Mouse (Mus musculus): ENCODE data around the gene Ipo11. TPM values are rescaled to one million over a fixed set of nuclear protein-coding genes. Genes with fewer than 3 reads are reported as not detected.

Ipo11 gene
- 50.7 and 55.2 TPM in 2 replicates for polyA plus RNA-seq (2015; fragmentation: Nextera tagmentation; extraction: Ambion mirVana)

DNA sequence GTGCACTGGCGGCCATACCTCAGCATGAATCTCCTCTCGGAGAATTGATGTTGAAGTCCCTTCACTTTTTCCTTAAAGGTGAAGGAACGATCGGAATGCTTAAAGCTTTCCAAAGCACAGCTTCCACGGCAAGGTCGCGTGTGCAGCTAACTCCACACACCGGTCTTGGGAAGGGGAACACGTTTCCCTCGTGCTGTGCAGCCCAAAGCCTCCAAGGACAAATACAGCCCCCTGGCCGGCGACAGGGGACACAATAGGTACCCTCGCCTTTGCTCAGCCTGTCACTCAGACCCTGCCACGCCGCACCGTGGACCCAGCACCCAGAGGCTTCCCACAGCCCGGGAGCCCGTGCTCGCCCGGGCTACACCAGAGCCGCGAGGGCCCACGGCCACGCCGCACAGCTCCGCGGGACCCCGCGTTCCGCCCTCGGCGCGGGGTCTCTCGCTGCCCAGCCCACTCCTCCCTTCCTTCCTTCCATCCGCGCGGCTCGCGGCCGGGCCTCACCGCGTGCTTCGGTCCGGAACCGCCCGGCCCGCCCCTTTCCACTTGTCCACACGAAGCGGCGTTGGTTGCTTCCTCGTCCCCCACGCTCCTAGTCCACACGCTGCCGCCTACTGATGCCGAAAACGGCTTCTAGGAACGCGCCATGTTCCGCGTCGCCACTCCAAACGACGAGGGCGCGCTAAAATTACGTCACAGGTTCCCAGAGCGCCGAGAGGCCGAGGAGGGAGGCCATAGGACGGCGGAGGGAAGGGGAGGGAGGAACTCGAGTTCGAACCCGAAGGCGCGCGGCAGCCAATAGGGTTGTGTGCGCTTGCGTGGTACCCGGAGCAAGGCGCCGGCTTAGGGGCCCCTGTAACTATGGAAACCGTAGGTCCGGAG lies at the start of gene Ipo11:
Gene Ipo11 (minus strand): TSS at position 703 of the 882 bp plus-strand sequence.
- Histone ChIP-seq H3K27ac (ENCODE audit: low read length) (peak within 1 kb of the TSS; percentile 84), H3K9me3 (ENCODE audit: control insufficient read depth, low read length) (no peaks in the 10 kb centered on the region), H3K4me3 (ENCODE audit: low read length) (peak within 1 kb of the TSS; percentile 98), H3K9ac (ENCODE audit: low read length) (peak within 1 kb of the TSS; percentile 91), H3K4me1 (replicated peaks; ENCODE audit: control insufficient read depth, insufficient read depth, low read length) (peaks cover 6% of the 10 kb centered on the region), H3K27me3 (ENCODE audit: control insufficient read depth, insufficient read depth, low read depth, low read length) (no peaks in the 10 kb centered on the region), H3K4me2 (ENCODE audit: low read depth, low read length) (peak within 1 kb of the TSS; percentile 51), H3K36me3 (ENCODE audit: control insufficient read depth, insufficient read depth, low read length) (no peaks in the 10 kb centered on the region)
- ATAC-seq (ENCODE audit: low read depth), result peak; percentile 98
- WGBS, result under 1% methylated on average over 84 of the region's 84 CpGs

DNA sequence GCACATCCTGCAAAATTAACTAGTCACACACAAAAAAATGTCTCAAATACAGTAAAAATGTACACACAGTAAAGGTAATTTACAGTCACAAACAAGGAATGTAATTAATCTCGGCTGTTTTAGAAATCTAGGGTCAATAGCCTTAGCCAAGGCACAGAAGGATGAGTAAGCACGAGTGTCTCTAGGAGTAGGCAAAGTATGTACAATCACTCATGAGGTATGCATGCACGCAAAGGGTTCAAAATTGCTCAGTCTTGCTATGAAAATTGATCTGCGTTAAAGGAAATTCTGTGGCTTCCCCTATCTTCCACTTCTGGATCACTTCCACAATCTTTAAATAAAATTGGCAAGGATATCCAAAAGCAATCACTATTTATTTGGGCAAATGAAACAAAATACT lies 24.7 kb upstream of the Ipo11 start:
- no peak for ATAC-seq (ENCODE audit: low read depth)
- Histone ChIP-seq H3K27ac (ENCODE audit: low read length) (no peak overlapping the region), H3K27me3 (ENCODE audit: control insufficient read depth, insufficient read depth, low read depth, low read length) (no peaks in the 10 kb centered on the region), H3K4me3 (ENCODE audit: low read length) (no peak overlapping the region), H3K4me1 (replicated peaks; ENCODE audit: control insufficient read depth, insufficient read depth, low read length) (no peaks in the 10 kb centered on the region), H3K36me3 (ENCODE audit: control insufficient read depth, insufficient read depth, low read length) (peaks cover 15% of the 10 kb centered on the region), H3K9me3 (ENCODE audit: control insufficient read depth, low read length) (no peaks in the 10 kb centered on the region), H3K4me2 (ENCODE audit: low read depth, low read length) (no peak overlapping the region), H3K9ac (ENCODE audit: low read length) (no peak overlapping the region)
- 92% methylated on average over 4 of the region's 4 CpGs for WGBS

DNA sequence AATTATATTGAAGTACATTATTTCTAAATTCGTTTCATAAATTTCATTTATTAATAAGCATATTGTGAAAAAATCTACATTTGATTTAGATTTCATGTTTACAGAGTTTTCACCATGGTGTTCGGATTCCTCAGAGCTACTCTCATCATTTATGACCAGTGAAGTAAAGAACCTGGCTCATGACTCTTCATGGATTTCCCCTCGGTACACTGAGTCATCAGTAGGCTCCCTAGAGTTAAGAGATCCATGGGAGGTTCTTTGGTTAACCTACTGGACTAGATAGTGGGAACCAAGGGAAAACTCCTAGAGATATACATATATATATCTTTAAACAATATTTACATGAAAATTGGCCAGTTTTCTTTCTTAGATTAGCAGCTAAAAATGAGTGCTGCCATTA lies 23.8 kb upstream of the Ipo11 start:
- ATAC-seq (ENCODE audit: low read depth), result no peak
- Histone ChIP-seq H3K9me3 (ENCODE audit: control insufficient read depth, low read length) (no peaks in the 10 kb centered on the region), H3K9ac (ENCODE audit: low read length) (no peak overlapping the region), H3K4me1 (replicated peaks; ENCODE audit: control insufficient read depth, insufficient read depth, low read length) (no peaks in the 10 kb centered on the region), H3K4me2 (ENCODE audit: low read depth, low read length) (no peak overlapping the region), H3K27ac (ENCODE audit: low read length) (no peak overlapping the region), H3K36me3 (ENCODE audit: control insufficient read depth, insufficient read depth, low read length) (peaks cover 21% of the 10 kb centered on the region), H3K27me3 (ENCODE audit: control insufficient read depth, insufficient read depth, low read depth, low read length) (no peaks in the 10 kb centered on the region), H3K4me3 (ENCODE audit: low read length) (no peak overlapping the region)
- 83% methylated on average over 3 of the region's 3 CpGs for WGBS

DNA sequence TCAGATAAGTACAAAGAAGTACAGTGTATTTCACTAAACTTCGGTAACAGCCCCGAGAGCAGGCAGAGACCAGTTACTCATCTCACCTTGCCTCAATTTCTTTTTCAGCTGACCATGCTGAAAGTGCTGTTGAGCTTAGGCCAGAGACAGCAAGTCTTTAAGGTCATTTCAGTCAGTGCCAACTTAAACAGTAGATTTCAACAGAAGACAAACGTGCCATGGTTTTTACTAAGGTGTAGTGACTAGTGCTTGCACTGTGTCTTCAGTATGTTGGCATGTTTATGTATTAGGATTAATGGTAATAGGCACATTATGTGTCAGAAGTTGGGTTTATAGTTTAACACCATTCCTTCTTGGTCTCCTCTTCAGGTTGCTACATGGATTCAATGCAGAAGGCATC lies 21.5 kb upstream of the Ipo11 start:
- ATAC-seq (ENCODE audit: low read depth), result no peak
- Histone ChIP-seq H3K4me2 (ENCODE audit: low read depth, low read length) (no peak overlapping the region), H3K4me1 (replicated peaks; ENCODE audit: control insufficient read depth, insufficient read depth, low read length) (no peaks in the 10 kb centered on the region), H3K27me3 (ENCODE audit: control insufficient read depth, insufficient read depth, low read depth, low read length) (no peaks in the 10 kb centered on the region), H3K4me3 (ENCODE audit: low read length) (no peak overlapping the region), H3K27ac (ENCODE audit: low read length) (no peak overlapping the region), H3K36me3 (ENCODE audit: control insufficient read depth, insufficient read depth, low read length) (peaks cover 25% of the 10 kb centered on the region), H3K9ac (ENCODE audit: low read length) (no peak overlapping the region), H3K9me3 (ENCODE audit: control insufficient read depth, low read length) (no peaks in the 10 kb centered on the region)
- WGBS, result 87% methylated on average over 3 of the region's 3 CpGs

DNA sequence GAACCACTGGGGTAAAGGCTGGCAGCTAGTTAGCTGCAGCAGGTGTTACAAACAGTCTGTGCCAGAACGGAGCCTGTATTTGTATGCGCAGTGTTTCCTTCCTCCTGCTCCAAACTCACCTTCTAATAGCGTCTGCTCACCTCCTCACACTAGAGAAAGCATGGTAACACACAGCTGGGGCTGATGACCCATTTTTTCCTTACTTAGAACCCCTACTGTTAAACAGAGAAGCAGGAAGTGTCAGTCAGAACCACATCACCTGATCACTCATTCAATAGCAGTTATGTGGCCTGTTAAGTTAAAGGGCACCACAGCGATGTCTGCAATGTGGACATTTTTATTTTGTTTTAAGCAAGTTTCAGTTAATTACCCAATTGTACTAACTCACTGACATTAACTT lies 20.8 kb upstream of the Ipo11 start:
- no peak for ATAC-seq (ENCODE audit: low read depth)
- Histone ChIP-seq H3K4me2 (ENCODE audit: low read depth, low read length) (no peak overlapping the region), H3K36me3 (ENCODE audit: control insufficient read depth, insufficient read depth, low read length) (peaks cover 25% of the 10 kb centered on the region), H3K9me3 (ENCODE audit: control insufficient read depth, low read length) (no peaks in the 10 kb centered on the region), H3K9ac (ENCODE audit: low read length) (no peak overlapping the region), H3K27ac (ENCODE audit: low read length) (no peak overlapping the region), H3K4me1 (replicated peaks; ENCODE audit: control insufficient read depth, insufficient read depth, low read length) (no peaks in the 10 kb centered on the region), H3K4me3 (ENCODE audit: low read length) (no peak overlapping the region), H3K27me3 (ENCODE audit: control insufficient read depth, insufficient read depth, low read depth, low read length) (no peaks in the 10 kb centered on the region)
- WGBS, result 73% methylated on average over 4 of the region's 4 CpGs

DNA sequence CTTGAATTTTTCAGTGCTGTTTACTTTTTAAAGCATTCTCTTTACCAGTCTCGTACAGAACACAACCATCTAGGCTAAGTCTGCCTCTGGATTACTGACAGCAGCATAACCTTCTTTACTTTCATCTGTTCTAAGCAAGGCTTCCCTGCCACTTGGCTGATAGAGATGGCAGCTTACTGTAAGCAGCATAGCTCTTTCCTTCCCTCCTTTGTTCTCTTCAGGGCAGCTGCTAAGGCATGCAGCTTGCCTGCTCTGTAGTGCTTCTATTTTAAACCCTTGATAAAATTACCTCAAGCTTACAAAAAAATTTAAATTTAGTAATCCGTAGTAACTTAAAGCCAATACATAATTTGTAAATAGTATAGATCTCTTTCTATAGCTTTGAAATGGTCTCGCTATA lies 18.1 kb upstream of the Ipo11 start:
- Histone ChIP-seq H3K36me3 (ENCODE audit: control insufficient read depth, insufficient read depth, low read length) (peaks cover 34% of the 10 kb centered on the region), H3K9ac (ENCODE audit: low read length) (no peak overlapping the region)

DNA sequence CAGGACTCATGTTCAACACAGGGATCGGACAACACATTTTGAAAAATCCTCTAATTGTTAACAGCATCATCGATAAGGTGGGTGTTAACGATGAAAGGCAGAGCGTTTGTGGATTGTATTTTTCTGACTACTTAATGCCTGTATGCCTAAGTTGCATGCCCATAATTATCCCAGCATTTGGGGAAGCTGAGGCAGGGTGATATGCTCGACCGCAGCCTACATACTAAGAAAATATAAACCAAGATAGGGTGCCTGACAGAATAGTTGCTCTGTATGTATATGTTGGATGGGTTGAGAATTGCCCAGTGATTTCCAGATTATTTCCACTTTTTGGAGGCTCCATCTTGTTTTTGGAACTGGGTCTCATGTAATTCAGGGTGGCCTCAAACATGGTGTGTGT lies 10.8 kb upstream of the Ipo11 start:
- Histone ChIP-seq H3K27ac (ENCODE audit: low read length) (no peak overlapping the region), H3K27me3 (ENCODE audit: control insufficient read depth, insufficient read depth, low read depth, low read length) (no peaks in the 10 kb centered on the region), H3K4me3 (ENCODE audit: low read length) (peak overlapping the region; percentile 98), H3K9me3 (ENCODE audit: control insufficient read depth, low read length) (no peaks in the 10 kb centered on the region), H3K4me2 (ENCODE audit: low read depth, low read length) (peak overlapping the region; percentile 81), H3K36me3 (ENCODE audit: control insufficient read depth, insufficient read depth, low read length) (peaks cover 18% of the 10 kb centered on the region), H3K9ac (ENCODE audit: low read length) (peak overlapping the region; percentile 91), H3K4me1 (replicated peaks; ENCODE audit: control insufficient read depth, insufficient read depth, low read length) (peaks cover 10% of the 10 kb centered on the region)
- WGBS, result 5% methylated on average over 6 of the region's 6 CpGs
- no peak for ATAC-seq (ENCODE audit: low read depth)

More for the DNA sequence above, 18.1 kb upstream of the Ipo11 start:
- Histone ChIP-seq H3K4me3 (ENCODE audit: low read length) (no peak overlapping the region), H3K27me3 (ENCODE audit: control insufficient read depth, insufficient read depth, low read depth, low read length) (no peaks in the 10 kb centered on the region), H3K27ac (ENCODE audit: low read length) (no peak overlapping the region), H3K9me3 (ENCODE audit: control insufficient read depth, low read length) (no peaks in the 10 kb centered on the region), H3K4me2 (ENCODE audit: low read depth, low read length) (no peak overlapping the region), H3K4me1 (replicated peaks; ENCODE audit: control insufficient read depth, insufficient read depth, low read length) (no peaks in the 10 kb centered on the region)
- no peak for ATAC-seq (ENCODE audit: low read depth)
- 83% methylated on average over 3 of the region's 3 CpGs for WGBS

DNA sequence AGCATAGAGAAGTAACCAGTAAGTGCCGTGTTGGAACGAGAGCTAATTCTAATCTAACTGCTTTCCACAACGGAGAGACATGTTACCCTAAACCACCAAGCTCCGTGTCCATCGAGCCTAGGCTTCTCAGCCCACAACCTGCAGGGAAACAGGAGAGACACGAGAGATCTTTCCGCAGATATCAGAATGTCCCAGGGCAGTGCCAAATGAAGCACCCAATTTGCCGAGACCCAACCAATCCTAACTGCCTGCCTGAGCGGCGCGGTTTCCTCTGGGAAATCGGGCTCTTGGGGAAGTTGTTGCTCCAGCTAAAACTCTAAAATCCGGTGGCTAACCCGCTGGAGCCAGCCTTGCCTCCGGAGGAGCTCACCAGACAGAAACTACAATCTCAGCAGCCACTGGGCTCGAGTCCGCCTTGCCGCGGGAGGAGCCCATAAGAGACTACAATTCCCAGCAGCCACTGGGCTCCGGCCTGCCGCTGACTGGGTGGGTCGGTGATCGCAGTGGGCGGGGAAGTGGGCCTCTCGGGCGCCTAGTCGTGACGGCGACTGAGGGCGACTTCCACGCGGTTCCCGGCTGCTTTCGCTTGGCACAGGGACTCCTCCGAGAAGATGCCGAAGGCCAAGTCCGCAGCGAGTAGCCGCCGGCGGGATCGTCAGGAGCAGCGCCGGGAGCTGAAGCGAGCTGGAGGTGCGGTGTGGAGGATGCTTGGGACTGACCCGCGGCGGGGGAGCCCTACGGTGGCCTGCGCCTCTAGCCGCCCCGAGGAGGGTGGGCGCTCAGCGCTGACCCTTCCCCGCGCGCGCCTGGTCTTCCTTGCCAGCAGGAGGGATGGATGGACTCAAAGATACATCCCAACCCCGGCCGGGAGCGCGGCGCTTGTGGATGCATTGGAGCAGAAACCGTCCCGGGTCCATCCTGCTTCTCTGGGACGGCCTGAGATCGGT lies 10.1 kb upstream of the Ipo11 start, which contains the start of gene Dimt1:
Gene Dimt1 (plus strand): TSS at position 534 of the 947 bp plus-strand sequence.
- H3K9me3 ChIP-seq (ENCODE audit: control insufficient read depth, low read length), result no peaks in the 10 kb centered on the region
- peak within 1 kb of the TSS; percentile 98 for H3K4me3 ChIP-seq (ENCODE audit: low read length)
- H3K36me3 ChIP-seq (ENCODE audit: control insufficient read depth, insufficient read depth, low read length), result peaks cover 14% of the 10 kb centered on the region
- peak within 1 kb of the TSS; percentile 91 for H3K9ac ChIP-seq (ENCODE audit: low read length)
- peak within 1 kb of the TSS; percentile 81 for H3K4me2 ChIP-seq (ENCODE audit: low read depth, low read length)
- WGBS, result under 1% methylated on average over 68 of the region's 68 CpGs
- H3K27ac ChIP-seq (ENCODE audit: low read length), result peak within 1 kb of the TSS; percentile 94
- peak; percentile 100 for ATAC-seq (ENCODE audit: low read depth)
- no peaks in the 10 kb centered on the region for H3K27me3 ChIP-seq (ENCODE audit: control insufficient read depth, insufficient read depth, low read depth, low read length)
- H3K4me1 ChIP-seq (replicated peaks; ENCODE audit: control insufficient read depth, insufficient read depth, low read length), result peaks cover 10% of the 10 kb centered on the region

DNA sequence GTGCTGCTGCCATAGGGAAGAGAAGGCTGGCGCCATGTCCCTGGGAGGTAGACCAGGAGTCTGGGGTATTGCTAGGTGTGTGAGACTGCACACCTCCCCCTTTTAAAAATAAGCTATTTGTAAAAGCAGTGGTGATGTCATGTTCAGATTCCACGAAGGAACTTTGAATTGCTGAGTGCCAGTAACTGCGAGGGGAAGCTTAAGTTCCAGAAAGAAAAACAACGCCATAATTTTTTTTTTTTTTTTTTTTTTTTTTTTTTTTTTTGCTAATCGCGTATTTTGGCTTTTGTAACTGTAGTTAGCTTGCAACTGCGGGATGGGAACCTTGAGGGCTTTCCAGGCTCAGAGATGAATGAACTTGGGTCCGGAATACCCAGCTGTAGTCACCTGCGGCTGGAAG lies 8.8 kb upstream of the Ipo11 start:
- Histone ChIP-seq H3K9me3 (ENCODE audit: control insufficient read depth, low read length) (no peaks in the 10 kb centered on the region), H3K4me1 (replicated peaks; ENCODE audit: control insufficient read depth, insufficient read depth, low read length) (peaks cover 10% of the 10 kb centered on the region), H3K4me3 (ENCODE audit: low read length) (no peak overlapping the region), H3K27me3 (ENCODE audit: control insufficient read depth, insufficient read depth, low read depth, low read length) (no peaks in the 10 kb centered on the region), H3K4me2 (ENCODE audit: low read depth, low read length) (no peak overlapping the region), H3K9ac (ENCODE audit: low read length) (no peak overlapping the region), H3K27ac (ENCODE audit: low read length) (no peak overlapping the region), H3K36me3 (ENCODE audit: control insufficient read depth, insufficient read depth, low read length) (peaks cover 5% of the 10 kb centered on the region; the same call in 1 of the 2 replicates)
- no peak for ATAC-seq (ENCODE audit: low read depth)
- WGBS, result 80% methylated on average over 9 of the region's 9 CpGs

All from lung, embryonic 16.5 days (tissue).